Mouse (Mus musculus) heart, postnatal 25 days (tissue): ENCODE results near the gene Ifnar2. TPM values are rescaled to one million over a fixed set of nuclear protein-coding genes. Genes with fewer than 3 reads are reported as not detected.

Experiments used
- DNase-seq: peaks from one replicate; pipeline ENCODE4 v3.0.0; 2022; ENCODE audit warnings: low spot score
- intact Hi-C: fragments of 180-260 bp; cut with DNase I; formaldehyde crosslinking; loops from one replicate; pipeline ENCODE4 v1.15.1; 2025
- total RNA-seq, 2 experiments: library from RNA; stranded (reverse); gene quantifications; 2 replicates each; pipeline ENCODE4 v1.2.3; 2021

The Ifnar2 gene
- total RNA-seq, 2 experiments from 2014 or later = 34.5 to 37.6 TPM

- intact Hi-C loops = no loop called here
- DNase-seq = no peak
Observed at GRCm38 (mm10) chr16:91446778-91447511, 74.4 kb downstream of the Ifnar2 start.

DNA sequence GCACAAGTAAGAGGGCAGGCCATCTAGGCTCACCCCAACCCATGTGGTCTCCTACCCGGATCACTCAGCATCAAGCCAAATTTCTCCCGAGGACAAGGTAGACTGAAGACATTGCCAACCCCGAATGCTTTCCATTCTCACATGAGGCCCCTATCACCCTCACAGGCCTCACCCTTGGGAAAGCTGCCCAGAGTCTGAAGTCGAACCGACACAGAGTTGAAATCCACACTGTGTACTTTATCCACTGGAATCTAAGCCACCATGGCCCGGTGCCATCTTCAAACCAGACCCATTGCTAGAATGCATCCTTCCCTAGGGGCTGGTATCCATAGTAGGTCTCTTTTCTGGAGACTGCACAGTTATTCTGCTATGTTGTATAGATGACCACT, 74.9 kb downstream of the Ifnar2 start:
- intact Hi-C loops = no loop called here

GRCm38 (mm10) chr16:91448088-91448487, 75.5 kb downstream of the Ifnar2 start:
- intact Hi-C loops = no loop called here
- no peak for DNase-seq

More for the DNA sequence above, 74.9 kb downstream of the Ifnar2 start:
- DNase-seq = no peak

GRCm38 (mm10) chr16:91448895-91449294, 76.3 kb downstream of the Ifnar2 start:
- no peak for DNase-seq
- intact Hi-C loops = no loop called here

- DNase-seq = no peak
Observed at GRCm38 (mm10) chr16:91450137-91451064, 77.8 kb downstream of the Ifnar2 start.

GRCm38 (mm10) chr16:91451949-91452348, 79.4 kb downstream of the Ifnar2 start:
- intact Hi-C loops = no loop called here
- no peak for DNase-seq

More at GRCm38 (mm10) chr16:91450137-91451064, 77.8 kb downstream of the Ifnar2 start:
- intact Hi-C loops = no loop called here

DNA sequence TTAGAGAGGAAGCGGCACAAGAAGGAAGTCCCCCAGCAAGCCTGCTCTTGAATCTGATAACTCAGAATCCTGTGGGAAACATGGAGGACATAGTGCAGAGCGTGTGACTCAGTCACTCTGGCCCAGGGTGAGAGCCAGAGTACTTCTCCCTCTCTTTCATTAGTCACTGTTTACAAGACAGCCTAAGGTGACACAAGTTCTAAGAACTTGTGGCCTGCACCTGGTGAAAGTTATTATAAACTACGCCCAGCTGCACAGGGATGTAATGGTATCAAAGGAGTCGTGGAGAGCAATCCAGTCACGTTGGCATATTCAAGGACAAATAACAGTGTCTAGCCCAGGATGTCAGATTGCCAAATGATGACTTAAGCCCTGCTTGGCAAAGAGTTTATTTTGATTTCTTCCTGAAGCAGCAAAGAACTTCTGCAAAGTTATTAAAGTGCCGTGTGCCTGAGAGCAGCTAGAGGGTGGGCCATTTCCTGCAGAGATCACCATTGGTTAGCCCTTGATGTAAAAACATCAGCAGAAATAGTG, 79.8 kb downstream of the Ifnar2 start:
- intact Hi-C loops = no loop called here
- no peak for DNase-seq

Other genes with a start within 250 kb of the Ifnar2 start
- gene Olig2, start 147.3 kb upstream of the Ifnar2 start, total RNA-seq = not detected
- not detected for gene Olig1, start 103.0 kb upstream of the Ifnar2 start, total RNA-seq
- not detected for gene Gm21970, start 18.9 kb downstream of the Ifnar2 start, total RNA-seq
- 100 to 1,000 TPM in 1 of 2 experiments, 10 to 100 TPM in 1; 97.5 to 105 TPM for gene Il10rb, start 33.4 kb downstream of the Ifnar2 start, total RNA-seq
- 10 to 100 TPM; 30.5 to 39.7 TPM for gene Ifnar1, start 112.5 kb downstream of the Ifnar2 start, total RNA-seq
- gene Ifngr2, start 174.3 kb downstream of the Ifnar2 start, total RNA-seq = 100 to 1,000 TPM; 153 to 157 TPM
- 10 to 100 TPM; 65.5 to 74.3 TPM for gene Tmem50b, start 225.0 kb downstream of the Ifnar2 start, total RNA-seq
- gene Dnajc28, start 246.2 kb downstream of the Ifnar2 start, total RNA-seq = 10 to 100 TPM; 24.4 to 25.9 TPM